Mouse (Mus musculus): ENCODE results near the gene Fcnb.

The Fcnb gene

DNA sequence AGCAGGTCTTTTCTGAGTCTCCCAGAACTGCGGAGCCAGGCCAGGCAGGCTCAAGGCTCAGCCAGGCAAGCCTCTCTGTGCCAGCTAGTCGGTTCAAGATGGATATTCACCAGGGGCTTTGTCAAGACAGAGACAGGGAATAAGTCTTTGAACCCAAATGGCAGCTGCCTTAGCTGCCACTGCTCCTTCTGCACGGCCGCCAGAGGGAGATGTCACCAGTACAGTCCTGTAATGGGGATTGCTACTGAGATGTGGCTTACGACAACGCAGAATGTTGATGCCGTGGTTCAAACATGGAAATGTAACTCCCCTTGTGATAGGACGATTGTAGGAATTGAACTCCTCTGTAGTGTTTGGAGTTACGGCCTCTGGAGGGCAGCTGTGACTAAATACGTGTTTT, 1.4 kb upstream of the Fcnb start:
- no peak for DNase-seq (ENCODE audit: low spot score in 2 of 2)

DNA sequence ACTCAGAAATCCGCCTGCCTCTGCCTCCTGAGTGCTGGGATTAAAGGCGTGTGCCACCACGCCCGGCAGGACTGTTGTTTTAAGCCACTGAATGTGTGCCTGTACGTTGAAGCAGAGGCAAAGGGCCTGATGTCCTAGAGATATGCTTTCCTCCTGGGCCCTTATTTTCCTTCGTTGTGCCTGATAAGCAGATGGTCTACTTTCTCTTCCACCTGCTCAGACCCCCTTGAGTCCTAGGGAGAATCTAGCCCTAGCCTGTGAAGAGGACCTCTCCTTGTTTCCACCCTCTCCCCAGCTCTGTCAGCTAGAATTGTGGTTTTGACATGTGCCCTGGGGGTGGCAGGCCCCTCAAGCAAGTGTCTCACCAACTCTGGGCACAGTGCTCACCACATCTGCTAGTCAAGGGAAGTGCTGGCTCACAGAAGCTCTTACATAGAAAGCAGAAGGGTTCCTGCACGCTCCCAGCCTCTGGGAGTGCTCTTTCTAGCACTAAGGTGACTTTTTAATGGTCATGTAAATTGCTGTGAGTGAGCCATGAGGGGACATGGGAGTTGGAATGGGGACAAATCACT, 9.0 kb downstream of the Fcnb start:
- DNase-seq (ENCODE audit: low spot score in 2 of 2): no peak

DNA sequence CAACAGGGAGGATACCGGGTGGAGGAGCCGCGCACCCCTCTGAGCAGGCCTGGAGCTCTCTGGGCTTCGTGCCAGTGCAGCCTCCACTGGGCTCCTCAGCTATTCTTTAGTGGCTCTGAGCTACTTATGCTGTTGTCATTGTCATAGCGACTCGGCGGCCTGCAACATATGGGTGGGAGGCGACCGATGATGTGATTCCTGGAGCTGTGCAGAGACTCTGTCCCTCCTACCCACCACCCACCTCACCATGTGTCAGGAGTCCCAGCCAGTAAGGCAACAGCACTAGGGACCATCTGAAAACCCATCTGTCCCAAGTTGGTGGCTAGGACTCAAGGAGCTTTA, 16.2 kb downstream of the Fcnb start:
- no peak for DNase-seq (ENCODE audit: low spot score in 2 of 2)

DNA sequence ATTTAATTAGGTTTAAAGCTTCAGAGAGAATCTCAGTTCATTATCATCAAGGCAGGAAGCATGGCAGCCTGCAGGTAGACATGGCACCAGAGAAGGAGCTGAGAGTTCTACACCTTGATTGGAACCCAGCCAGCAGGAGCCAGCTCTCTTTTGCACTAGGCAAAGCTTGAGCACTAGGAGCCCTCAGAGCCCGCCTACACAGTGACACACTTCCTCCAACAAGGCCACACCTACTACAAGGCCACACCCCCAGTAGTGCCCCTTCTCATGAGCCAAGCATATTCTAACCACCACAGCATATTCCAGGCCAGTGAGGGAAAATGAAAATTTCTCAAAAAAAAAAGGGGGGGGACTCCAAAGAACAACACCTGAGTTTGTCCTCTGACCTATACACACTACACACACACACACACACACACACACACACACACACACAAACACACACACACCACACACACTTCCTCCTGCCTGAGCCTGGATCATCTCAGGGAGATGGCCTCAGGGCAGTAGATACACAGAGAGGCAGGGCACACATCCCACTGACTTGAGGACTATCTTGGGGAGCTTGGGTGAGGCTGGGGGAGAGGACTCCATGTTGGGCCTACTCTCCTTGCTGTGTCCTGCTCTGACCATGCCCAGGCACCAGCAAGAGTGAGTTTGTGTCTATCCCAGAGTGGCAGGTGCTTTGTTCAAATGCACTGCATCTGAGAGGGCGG, 16.7 kb downstream of the Fcnb start:
- DNase-seq (ENCODE audit: low spot score in 2 of 2): no peak

DNA sequence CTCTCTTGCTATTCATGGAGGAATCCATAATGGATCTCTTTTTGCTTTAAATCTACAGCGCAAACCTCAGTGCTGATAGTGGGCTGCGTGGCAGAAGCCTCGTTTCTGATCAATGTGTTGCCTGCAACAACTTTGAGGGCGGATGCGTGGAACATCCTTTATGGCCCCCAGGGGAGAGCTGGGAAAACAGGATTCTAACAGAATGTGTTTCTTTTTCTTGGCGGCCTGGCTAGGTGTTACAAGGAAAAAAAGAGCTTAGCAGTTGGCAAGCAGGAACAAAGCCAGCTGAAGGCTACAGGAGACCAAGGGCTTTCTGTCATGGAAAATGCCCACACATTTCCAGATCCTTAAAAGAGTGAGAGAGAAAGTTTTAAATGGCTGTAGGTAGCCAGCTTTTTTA, 17.5 kb downstream of the Fcnb start:
- DNase-seq (ENCODE audit: low spot score in 2 of 2): no peak

DNA sequence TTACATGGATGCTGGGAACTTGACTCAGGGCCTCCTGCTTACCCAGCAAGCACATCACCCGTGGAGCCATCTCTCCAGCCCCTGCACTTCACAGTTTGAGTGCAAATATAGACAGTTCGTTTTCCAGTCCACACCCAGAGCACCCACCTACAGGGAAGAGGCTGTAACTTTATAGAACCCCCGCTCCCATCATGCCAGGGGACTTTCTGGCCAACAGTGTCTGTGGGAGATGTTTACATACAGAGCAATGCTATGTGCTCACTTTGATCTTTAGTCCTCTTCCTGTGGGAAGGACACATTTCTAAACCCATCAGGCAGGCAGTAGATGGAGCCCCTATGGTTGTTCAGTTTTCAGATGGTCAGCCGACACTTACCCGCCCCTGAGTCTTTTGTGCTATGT, 18.0 kb downstream of the Fcnb start:
- DNase-seq (ENCODE audit: low spot score in 2 of 2): no peak

DNA sequence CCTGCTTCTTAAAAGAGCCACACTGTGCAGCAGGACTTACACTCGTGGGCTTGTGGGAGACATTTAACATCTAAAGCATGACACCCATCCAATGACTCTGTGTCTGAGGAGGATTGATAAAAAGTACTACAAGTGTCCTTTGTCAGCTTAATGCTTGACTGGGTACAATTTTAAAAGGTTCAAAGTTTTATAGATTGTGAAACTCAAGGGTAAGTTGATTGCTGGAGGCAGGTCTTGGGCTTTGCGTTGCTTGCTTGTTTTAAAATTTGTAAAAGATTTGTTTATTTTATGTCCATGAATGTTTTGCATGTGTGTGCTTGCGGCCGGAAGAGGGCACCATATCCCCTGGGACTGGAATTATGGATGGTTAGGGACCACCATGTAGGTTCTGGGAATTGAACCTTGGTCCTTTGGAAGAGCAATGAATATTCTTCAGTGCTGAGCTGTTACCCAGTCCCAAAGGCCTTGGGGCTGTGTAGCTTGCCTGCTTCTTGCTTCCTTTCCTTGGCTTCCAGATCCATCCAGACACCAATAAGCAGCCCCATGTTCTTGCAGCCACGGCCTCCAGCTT, 19.5 kb downstream of the Fcnb start:
- DNase-seq (ENCODE audit: low spot score in 2 of 2): no peak

DNA sequence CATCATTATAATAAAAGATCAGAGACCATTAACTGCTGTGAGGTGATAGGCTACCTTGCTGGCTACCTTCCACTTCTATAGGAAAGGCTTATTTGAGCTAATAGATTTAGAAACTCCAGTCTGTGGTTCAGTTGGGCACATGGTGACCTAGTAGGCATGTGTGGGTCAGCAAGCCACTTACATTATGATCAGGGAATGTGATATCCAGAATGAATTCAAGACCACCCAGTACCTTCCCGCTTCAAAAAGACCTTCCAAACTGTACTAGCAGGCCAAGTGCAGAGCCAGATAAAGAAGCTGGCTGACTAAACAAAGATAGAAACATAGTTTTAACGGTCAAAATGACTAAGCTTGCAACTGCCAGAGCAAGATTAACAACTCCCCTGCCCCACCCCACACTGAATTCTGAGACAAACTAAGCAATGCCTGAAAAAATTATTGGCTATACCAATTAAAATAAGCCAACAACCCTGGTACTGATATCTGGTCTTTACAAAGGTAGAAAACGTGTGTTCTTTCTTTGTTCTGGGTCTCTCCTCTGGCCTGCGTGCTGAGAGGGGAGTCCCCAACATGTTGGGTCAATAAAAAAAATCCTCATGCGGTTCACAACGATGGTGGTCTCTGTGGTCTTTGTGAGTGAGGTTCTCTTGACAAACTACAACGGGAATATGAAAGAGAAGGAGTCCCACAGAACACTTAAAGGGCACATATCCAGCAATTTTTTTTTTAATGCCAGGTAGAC, 20.2 kb downstream of the Fcnb start:
- DNase-seq (ENCODE audit: low spot score in 2 of 2): no peak

DNA sequence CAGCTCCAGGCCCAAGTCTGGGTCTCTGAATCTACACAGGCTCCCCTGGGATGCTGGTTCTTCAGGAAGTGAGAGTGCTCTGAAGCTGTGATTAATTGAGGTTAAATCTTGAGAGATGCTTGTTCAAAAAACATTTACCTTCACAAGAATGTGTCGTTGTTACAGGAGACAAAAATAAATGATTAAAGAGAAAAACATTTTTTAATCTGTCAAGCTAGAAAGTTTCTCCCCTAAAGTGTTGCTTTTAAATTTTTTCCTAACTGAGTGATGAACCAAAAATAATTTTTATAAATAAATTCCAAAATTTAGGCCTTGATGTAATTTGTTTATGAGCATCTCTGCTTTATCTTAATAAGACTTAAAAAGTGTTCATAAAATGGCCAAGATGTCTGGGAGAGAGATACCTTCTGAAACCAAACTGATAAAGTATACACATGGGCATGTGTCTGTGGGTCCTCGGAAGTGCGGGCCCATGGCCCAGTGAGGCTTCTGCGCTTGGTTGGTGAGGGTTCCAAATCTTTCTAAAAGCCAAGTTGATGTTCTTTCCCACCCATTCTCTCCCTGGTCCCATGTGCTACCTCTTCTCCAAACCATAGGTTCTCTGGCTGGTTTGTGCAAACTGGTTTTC, 20.9 kb downstream of the Fcnb start:
- no peak for DNase-seq (ENCODE audit: low spot score in 2 of 2)

DNA sequence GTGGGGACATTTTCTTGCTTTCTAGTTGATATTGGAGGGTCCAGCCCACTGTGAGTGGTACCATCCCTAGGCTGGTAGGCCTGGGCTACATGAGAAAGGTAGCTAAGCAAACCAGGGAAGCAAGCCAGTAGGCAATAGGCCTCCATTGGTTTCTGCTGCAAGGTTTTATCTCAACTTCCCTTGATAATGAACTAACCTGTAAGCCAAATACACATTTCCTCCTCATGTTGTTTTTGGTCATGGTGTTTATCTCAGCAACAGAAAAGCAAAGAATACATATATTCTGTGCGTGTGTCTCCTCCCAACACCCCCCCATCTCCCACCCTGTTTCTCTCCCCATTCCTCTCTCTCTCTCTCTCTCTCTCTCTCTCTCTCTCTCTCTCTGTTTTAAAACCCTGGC, 24.8 kb downstream of the Fcnb start:
- no peak for DNase-seq (ENCODE audit: low spot score in 2 of 2)

DNA sequence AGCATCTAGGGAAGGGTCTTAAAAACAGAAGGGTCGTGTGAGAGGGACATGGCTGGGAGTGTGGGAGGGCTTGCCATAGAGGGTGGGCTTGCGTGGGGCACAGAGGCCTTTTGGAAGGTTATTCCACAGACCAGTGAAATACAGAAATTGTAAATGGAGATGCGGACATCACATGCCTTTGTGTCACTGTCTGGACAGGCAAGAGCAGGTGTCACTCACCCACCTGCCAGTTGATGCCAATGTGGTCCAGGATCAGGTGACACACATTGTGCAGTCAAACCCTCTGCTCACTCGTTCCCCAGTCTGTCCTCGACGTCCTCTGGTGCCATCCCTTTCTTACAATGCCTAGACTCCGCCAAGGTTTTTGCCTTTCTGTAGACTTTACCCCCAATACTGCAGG, 37.6 kb downstream of the Fcnb start:
- DNase-seq (ENCODE audit: low spot score in 2 of 2): no peak

DNA sequence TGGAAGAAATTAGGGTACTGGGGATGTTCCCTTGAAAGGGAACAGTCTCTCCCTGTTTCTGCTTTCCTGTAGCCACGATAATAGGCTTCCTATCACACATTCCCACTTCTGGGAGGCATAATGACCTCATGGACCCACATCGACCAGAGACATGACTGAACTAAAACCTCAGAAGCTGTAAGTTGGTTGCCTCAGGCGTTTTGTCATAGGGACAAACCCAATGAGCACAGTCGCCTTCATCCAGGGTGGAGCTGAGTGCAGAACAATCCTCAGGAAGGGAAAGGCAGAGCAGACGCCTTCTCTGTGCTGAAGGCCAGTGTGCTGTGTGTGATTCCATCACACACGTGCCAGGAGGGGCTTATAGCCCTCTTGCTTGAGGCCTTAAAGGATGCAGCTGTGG, 38.4 kb downstream of the Fcnb start:
- no peak for DNase-seq (ENCODE audit: low spot score in 2 of 2)

DNA sequence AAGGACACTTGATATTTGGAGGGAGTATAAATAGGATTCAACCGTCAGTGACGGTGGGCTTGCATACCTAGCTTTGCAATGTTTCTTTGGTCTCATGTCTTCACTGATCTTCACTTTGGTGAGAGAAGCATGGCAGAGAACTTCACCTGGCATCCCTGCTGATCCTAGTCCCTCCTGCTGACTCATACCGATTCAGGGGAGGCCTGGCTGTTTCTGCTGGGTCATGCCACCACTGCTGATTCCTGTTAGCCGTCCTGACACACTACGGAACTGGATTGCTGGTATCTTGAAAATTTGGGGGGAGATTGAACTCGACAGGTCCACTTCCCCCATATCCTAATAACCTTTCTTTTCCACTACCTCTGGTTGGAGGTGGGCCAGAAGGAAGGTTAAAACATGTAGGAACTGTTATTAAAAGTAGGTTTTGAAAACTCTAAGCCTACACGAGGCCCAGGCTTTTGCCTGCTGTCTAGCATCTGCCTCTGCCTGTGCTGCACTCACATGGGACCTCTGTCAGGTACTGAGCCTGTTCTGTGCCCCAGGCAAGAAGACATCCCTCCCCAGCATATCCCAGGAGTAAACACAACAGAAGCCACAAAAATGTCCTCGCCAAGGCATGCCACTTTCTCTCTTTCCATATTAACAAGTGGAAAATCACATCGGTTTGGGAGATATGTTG, 39.6 kb downstream of the Fcnb start:
- no peak for DNase-seq (ENCODE audit: low spot score in 2 of 2)

DNA sequence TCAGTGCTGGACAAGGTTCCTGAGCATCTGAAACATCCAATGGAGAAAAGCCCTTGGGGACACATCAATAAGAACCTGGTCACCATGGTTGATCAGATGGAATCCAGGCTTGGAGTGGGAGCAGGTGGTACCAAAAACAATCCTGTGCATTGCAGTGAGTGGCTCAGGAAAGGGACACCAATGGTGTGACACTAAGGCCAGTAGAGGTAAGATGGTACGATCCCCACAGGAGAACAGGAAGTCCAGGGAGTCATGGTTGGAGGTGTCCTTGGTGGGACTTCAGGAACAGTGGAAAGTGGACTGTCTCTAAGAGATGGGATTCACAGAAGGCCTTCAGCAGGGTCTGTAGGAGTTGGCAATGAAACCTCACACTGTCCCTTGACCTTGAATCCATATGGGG, 44.2 kb downstream of the Fcnb start:
- no peak for DNase-seq (ENCODE audit: low spot score in 2 of 2)

DNA sequence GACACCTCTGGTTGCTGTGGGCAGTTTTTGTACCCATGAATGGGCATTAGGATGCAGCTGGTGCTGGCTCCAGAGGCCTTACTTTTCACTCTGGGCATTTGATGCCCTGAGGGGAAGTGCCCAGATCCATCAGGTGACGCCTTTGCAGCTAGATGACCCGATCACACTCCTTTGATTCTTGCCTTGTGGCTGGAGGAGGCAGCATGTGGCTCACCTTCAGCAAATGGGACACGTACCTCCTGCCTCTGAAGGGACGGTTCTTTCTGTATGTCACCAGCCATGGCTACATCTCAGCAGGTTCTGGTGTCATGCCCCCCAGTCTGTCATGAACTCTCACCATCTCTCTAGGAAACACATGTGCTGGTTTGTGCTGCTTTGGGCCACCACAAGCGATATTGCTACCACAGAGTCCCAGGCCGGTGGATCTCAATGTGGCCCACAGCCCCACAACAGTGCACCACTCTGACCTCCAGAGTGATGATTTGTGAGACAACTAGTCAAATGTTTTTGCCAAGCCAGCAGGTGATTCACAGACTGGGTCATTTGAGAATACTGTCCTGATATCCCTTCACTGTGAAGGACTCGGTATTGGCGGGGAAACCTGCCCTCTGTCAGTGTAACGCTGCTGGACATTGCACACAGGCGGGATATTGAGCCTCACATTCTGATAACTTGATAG, 44.9 kb downstream of the Fcnb start:
- DNase-seq (ENCODE audit: low spot score in 2 of 2): no peak

DNA sequence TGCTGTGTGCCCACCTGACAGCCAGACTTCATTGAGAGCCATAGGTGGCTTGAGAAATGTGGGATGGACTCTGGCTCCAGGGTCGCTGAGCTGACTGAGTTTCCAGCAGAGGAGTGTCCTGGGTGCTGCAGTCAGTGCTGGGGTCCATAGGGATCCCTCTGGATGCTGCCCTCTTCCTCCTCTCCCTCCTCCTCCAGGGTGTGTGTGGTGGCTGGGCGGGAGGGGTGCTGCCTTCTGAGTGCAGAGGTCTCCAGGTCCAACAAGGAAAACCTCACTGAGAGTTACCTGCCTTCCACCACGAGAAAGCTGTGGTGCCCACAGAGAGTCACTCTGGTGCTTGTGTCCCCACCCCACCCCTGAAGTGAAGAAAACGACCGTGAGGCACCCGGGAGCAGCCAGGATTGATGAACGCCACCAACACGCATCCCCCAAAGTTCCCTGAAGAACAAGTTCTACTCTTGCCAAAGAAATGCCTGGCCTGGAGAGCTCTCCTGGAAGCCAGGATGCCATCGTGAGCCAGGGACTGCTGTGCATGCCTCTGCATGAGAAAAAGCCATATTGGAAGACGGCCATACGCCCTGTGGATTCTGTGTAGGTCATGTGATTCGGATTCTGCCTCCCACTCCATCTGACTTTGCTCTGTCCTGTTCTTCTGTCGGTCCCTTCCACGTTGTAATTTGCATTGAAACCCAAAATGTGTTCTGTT, 46.1 kb downstream of the Fcnb start:
- no peak for DNase-seq (ENCODE audit: low spot score in 2 of 2)

DNA sequence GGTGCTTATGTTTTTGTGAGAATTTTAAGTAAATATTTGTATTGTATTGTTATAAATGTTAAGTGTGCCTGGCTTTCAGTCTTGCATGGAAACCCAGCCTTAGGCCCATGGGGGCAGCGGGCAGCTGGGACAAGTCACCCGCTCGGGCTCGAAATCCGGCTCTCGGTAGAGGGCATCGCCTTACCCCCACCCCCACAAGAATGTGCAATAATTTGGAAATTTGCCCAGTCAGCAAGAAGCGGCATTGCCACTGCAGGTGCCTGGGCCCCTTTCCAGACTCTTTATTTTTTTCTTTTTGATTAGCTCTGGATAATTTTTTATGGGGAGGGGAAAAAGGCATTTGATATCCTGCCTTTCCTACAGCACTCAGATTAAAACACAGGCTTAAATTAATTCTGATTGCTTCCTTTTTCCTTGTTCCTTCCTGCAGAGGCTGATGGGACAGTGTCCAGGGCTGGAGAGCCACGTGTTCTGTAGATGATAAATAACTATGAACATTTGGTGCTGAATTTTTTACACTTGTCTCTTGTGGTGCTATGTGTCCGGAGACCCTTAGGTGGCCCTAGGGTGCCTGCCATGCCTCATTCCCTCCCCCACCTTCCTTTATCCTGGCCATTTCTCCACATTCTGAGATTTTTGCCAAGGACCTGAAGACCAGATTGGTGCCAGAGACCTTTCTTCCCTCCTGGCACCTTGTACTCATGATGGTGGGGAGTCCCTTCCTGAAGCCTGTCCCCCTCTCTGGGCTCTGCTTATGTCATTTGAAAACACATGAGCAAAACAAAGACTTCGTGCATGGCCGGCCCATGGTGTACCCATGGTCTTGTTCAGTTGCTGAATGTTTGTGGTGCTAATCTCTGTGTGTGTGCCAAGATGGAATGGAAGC, 46.9 kb downstream of the Fcnb start:
- DNase-seq (ENCODE audit: low spot score in 2 of 2): no peak

DNA sequence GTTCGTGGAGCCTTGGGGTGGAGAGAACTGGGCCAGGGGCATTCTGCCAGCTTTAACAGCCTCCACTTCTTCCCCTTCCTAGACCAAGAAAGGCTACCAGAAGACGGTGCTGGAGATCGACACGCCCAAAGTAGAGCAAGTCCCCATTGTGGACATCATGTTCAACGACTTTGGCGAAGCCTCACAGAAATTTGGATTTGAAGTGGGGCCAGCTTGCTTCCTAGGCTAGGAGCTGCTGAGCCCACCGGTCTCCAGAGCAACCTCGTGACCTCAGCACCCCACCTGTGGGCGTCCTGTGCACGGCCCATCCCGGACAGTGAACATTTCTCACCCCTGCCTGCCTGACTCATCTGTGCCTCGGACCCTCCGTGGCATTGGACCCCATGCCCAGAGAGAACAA, 47.9 kb downstream of the Fcnb start:
- DNase-seq (ENCODE audit: low spot score in 2 of 2): no peak

DNA sequence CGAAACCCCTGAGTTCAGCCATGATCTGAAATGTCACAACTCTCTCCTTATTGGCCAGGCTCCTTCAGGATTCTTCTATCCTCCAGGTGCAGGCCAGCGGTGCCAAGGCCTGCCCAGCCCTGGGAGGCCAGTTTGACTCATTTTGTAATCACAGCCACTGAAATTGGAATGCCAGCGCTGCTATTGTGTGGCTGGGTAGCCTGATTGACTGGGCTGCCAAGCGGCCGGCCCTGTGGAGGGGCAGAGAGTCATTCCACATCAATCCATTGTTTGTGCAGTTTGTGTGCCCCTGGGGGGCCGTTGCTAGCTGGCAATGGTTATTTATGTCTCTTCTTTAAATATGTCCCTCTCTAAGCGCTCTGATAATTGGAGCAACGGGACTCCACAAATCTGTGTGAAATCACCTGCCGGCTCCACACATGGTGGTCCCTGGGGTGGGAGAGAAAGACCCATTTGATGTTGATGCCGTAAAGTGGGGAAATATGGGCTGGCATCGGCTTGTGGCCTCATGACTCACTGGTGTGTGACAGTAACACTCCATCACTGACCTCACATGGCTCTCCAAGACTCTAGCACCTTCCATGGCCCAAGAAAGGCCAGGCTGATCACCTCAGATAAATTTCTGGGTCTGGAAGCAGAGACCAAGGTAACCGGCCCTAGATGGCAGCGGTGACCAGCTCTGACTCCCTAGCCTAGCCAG, 50.5 kb downstream of the Fcnb start:
- DNase-seq (ENCODE audit: low spot score in 2 of 2): no peak

Data from spleen, postnatal 36 days (tissue).